Mouse (Mus musculus) embryonic facial prominence, embryonic 11.5 days (tissue): ENCODE results near the gene Spock1. TPM values are rescaled to one million over a fixed set of nuclear protein-coding genes. Genes with fewer than 3 reads are reported as not detected.

Experiments
- ATAC-seq: fragments of 200-750 bp; cut with Nextera tagmentation; replicated peaks from 2 replicates; pipeline ENCODE4 v1.8.0; 2017; ENCODE audit warnings: low read depth; ENCODE audit not compliant: insufficient number of reproducible peaks, low FRiP score, low TSS enrichment
- DNase-seq: peaks from one replicate; pipeline ENCODE4 v3.0.0-alpha.2; 2015; ENCODE audit warnings: low spot score
- H3K27ac ChIP-seq: fragments of 300-500 bp; sonication (generic); replicated peaks from 2 replicates; pipeline ENCODE4 v1.5.1; 2014; ENCODE audit warnings: mild to moderate bottlenecking, low read depth, low read length, control low read depth
- H3K27me3 ChIP-seq: fragments of 300-500 bp; sonication (generic); 2 replicates; pipeline ENCODE4 v1.6.1; 2014; ENCODE audit warnings: mild to moderate bottlenecking, low read length, moderate library complexity, mixed read lengths; ENCODE audit not compliant: control insufficient read depth, insufficient read depth
- H3K36me3 ChIP-seq: fragments of 300-500 bp; sonication (generic); replicated peaks from 2 replicates; pipeline ENCODE4 v1.6.1; 2014; ENCODE audit warnings: low read depth, mild to moderate bottlenecking, low read length, moderate library complexity, mixed read lengths; ENCODE audit not compliant: control insufficient read depth, insufficient read depth
- H3K4me1 ChIP-seq: fragments of 300-500 bp; sonication (generic); 2 replicates; pipeline ENCODE4 v1.6.1; 2014; ENCODE audit warnings: low read length, mixed read lengths; ENCODE audit not compliant: control insufficient read depth, insufficient read depth
- H3K4me2 ChIP-seq: fragments of 300-500 bp; sonication (generic); 2 replicates; pipeline ENCODE4 v1.6.1; 2014; ENCODE audit warnings: low read depth, mild to moderate bottlenecking, control low read depth, low read length, moderate library complexity
- H3K4me3 ChIP-seq: fragments of 300-500 bp; sonication (generic); 2 replicates; pipeline ENCODE4 v1.5.1; 2014; ENCODE audit warnings: low read depth, low read length, control low read depth
- H3K9ac ChIP-seq: fragments of 300-500 bp; sonication (generic); replicated peaks from 2 replicates; pipeline ENCODE4 v1.6.1; 2014; ENCODE audit warnings: mild to moderate bottlenecking, control low read depth, low read length
- H3K9me3 ChIP-seq: fragments of 300-500 bp; sonication (generic); replicated peaks from 2 replicates; pipeline ENCODE4 v1.6.1; 2016; ENCODE audit warnings: mild to moderate bottlenecking, low read length, inconsistent platforms, mixed read lengths; ENCODE audit not compliant: control insufficient read depth
- WGBS: fragments of 180-500 bp; shearing (Covaris S2); extraction: QIAGEN DNeasy Blood & Tissue Kit; methylation state at CpG from one replicate; pipeline ENCODE4 v1.1.7; 2014; 5-methylcytosine and 5-hydroxymethylcytosine counted together
- polyA plus RNA-seq: library from polyadenylated mRNA; unstranded; fragments of >200 nt; fragmentation: Nextera tagmentation; extraction: Ambion mirVana; gene quantifications from 2 replicates; pipeline ENCODE4 v1.2.1, GENCODE M21; 2014

Spock1 gene
- polyA plus RNA-seq, 1 experiment from 2014 or later: 7.6 TPM

DNA sequence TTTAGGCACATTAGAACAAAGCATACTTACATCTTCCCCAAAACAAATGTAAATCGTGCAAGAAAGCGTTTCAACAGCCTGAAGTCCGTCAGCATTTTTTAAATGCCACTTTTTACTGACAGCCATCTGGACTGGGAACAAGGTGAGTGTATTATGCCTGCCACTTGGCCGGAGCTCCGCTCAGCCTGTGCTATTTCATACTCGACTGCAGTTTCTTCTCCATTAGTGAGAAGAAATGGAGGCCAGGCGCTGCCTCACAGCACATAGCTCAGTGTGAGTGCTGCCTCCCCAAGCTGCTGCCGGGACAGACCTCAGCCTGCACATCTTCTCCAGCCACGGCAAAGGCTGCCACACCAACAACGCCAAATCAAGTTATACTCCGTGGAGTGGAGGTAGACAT lies 91.9 kb downstream of the Spock1 start:
- peaks cover 2% of the 10 kb centered on the region; the same call in 1 of the 2 replicates for H3K9me3 ChIP-seq
- no peak overlapping the region for H3K9ac ChIP-seq
- no peaks in the 10 kb centered on the region for H3K4me1 ChIP-seq
- no peaks in the 10 kb centered on the region for H3K36me3 ChIP-seq
- no peaks in the 10 kb centered on the region for H3K27me3 ChIP-seq
- no peak for DNase-seq
- ATAC-seq: no peak
- H3K4me2 ChIP-seq: no peak overlapping the region
- H3K27ac ChIP-seq: no peak overlapping the region
- WGBS: 91% methylated on average over 11 of the region's 11 CpGs
- no peak overlapping the region for H3K4me3 ChIP-seq

DNA sequence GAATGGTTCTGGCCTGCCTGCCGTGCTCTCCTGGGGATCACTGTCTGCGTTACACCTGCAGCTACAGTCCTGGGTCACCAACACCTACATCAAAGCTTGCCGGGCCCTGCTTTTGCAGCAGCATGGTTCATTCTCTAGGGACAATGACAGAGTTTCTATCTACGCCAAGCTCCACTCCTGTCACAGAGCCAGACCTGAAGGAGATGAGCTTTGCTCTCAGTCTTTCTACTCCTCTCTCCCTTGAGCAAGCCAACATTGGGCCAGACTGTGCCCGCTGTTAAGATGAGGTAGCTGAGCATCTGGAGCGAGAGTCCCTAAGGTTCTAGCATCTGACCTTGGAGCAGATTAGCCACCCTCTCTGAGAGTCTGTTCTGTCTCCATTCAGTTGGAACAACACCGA lies 95.5 kb downstream of the Spock1 start:
- H3K27ac ChIP-seq: no peak overlapping the region
- no peak overlapping the region for H3K9ac ChIP-seq
- no peaks in the 10 kb centered on the region for H3K4me1 ChIP-seq
- H3K4me3 ChIP-seq: no peak overlapping the region
- WGBS: 91% methylated on average over 7 of the region's 7 CpGs
- H3K4me2 ChIP-seq: no peak overlapping the region
- H3K36me3 ChIP-seq: no peaks in the 10 kb centered on the region
- DNase-seq (no peak), ATAC-seq (no peak)
- no peaks in the 10 kb centered on the region for H3K27me3 ChIP-seq
- H3K9me3 ChIP-seq: peaks cover 2% of the 10 kb centered on the region; the same call in 1 of the 2 replicates

DNA sequence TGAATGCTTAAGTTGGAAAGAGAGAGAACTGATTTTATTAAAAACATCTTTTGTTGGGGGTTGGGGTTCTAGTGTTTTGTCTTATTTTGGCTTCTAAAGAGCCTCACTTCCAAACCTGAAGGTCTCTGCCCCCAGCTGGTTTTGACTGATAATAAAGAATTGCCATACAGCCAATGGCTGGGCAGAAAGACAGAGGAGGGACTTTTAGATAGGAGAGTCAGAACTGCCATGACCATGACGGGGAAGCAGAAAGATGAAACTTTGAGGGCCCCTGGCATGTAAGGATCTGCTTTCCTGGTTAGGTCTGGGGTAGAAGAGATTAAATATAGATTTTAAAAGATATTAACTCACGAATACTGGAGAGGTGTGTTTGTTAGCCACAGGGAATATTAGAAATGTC lies 96.9 kb downstream of the Spock1 start:
- 83% methylated on average over 2 of the region's 2 CpGs for WGBS
- no peak for ATAC-seq
- H3K4me1 ChIP-seq: no peaks in the 10 kb centered on the region

DNA sequence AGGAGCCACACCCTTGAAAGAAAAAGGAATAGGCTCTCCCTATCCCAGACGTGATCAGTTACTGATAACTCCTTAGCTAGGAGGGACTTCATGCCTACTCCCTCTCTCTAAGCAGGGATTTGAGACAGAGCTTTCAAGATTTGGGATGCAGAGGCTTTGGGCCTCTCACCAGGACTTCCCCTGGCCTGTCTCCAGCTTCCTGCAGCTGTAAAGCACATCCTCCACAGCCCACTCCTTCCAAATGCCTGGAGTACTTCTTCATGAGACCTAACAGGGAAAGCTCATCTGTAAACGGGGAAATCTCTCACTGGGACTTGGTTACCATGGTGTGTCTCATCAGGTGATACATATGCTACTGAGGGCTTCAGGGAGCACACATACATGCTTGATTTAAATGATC lies 97.3 kb downstream of the Spock1 start:
- DNase-seq: no peak
- Histone ChIP-seq H3K27me3 (no peaks in the 10 kb centered on the region), H3K4me1 (no peaks in the 10 kb centered on the region), H3K27ac (no peak overlapping the region), H3K4me3 (no peak overlapping the region), H3K9ac (no peak overlapping the region), H3K36me3 (no peaks in the 10 kb centered on the region), H3K4me2 (no peak overlapping the region), H3K9me3 (no peaks in the 10 kb centered on the region)
- 51% methylated on average over 2 of the region's 2 CpGs for WGBS
- no peak for ATAC-seq

More for the DNA sequence above, 96.9 kb downstream of the Spock1 start:
- Histone ChIP-seq H3K4me2 (no peak overlapping the region), H3K9me3 (no peaks in the 10 kb centered on the region), H3K27me3 (no peaks in the 10 kb centered on the region), H3K9ac (no peak overlapping the region), H3K36me3 (no peaks in the 10 kb centered on the region), H3K4me3 (no peak overlapping the region), H3K27ac (no peak overlapping the region)
- DNase-seq: no peak

DNA sequence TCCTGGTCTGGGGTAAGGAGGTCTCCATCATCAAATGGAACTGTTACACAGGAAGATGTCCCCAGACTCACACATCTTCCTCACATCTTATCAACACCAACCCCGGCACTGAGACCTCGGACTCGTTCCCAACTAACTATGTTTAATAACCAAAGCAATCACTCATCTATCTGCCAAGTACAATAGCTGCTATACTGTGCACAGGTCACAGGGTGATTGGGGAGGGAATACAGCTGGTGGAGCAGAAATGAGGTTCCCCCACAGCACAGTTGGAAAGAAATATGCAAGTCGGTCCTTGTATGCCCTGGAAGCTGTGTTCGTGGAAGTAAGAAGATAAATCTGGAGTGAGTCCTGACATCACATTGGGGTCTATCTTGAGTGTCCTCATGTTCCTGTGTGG lies 98.0 kb downstream of the Spock1 start:
- Histone ChIP-seq H3K4me1 (no peaks in the 10 kb centered on the region), H3K36me3 (no peaks in the 10 kb centered on the region), H3K4me2 (no peak overlapping the region), H3K9me3 (no peaks in the 10 kb centered on the region), H3K27me3 (no peaks in the 10 kb centered on the region), H3K27ac (no peak overlapping the region), H3K4me3 (no peak overlapping the region), H3K9ac (no peak overlapping the region)
- no peak for ATAC-seq
- DNase-seq: no peak
- 79% methylated on average over 5 of the region's 5 CpGs for WGBS

DNA sequence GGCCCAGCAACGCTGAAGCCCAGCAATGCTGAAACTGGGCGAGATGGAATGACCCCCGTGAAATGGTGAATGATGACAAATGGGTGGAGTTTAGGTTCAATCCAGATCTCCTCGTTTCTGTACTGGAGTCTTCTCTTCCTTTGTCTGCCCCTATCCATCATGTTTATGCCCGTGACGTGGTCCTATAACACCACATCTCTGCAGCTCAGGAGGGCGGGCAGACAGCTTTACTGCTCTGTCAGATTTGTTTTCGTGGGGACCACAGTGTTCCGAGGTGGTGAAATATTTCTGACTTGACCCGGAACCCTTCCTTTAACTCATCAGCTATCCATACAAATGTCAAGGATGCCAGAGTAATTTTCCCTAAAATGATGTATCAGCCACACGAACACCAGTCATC lies 98.5 kb downstream of the Spock1 start:
- DNase-seq: no peak
- Histone ChIP-seq H3K27me3 (no peaks in the 10 kb centered on the region), H3K36me3 (no peaks in the 10 kb centered on the region), H3K9ac (no peak overlapping the region), H3K9me3 (no peaks in the 10 kb centered on the region), H3K4me1 (no peaks in the 10 kb centered on the region), H3K27ac (no peak overlapping the region), H3K4me3 (no peak overlapping the region), H3K4me2 (no peak overlapping the region)
- 76% methylated on average over 11 of the region's 11 CpGs for WGBS
- no peak for ATAC-seq

DNA sequence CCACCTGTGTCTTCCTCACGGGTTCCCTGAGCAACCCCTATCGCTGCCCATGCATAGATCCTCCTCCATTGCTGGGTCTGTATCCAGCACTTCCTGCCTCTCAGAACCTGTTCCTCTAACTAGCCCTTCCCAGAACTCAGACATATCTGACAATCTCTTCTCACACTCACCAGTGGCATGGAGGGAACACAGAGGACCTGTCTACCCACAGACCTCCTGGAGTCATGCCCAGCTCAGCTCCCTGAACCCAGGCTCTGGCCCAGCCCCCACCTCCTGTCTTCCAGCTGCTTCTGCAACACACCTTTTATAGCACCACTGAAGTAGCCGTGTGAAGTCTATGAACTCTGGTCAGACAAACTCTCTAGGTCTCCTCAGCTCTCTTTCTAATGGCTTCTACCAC lies 101.3 kb downstream of the Spock1 start:
- ATAC-seq: no peak
- H3K27me3 ChIP-seq: no peaks in the 10 kb centered on the region
- H3K9ac ChIP-seq: no peak overlapping the region
- H3K27ac ChIP-seq: no peak overlapping the region
- DNase-seq: no peak
- no peaks in the 10 kb centered on the region for H3K4me1 ChIP-seq
- H3K9me3 ChIP-seq: no peaks in the 10 kb centered on the region
- 79% methylated on average over 3 of the region's 3 CpGs for WGBS
- H3K4me3 ChIP-seq: no peak overlapping the region
- H3K4me2 ChIP-seq: no peak overlapping the region
- H3K36me3 ChIP-seq: no peaks in the 10 kb centered on the region

DNA sequence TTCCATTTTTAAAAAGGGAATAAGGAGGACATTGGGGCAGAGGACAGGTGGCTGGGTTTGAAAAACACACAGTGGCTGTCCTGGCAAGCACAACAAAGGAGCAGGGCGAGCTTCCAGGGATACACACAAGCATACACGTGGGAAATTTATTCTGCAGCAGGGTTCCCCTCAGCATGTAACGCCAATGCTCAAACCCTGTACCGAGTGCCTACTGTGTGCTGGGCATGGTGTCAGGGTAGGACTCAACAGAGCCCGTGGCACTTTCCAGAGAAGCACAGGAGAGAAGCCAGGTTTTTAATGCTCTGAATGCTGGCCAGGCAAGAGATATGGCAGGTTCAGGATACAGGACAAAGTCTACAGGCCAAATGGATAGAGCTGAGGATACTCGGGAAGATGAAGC lies 101.8 kb downstream of the Spock1 start:
- WGBS: 77% methylated on average over 6 of the region's 6 CpGs
- no peaks in the 10 kb centered on the region for H3K36me3 ChIP-seq
- no peaks in the 10 kb centered on the region for H3K27me3 ChIP-seq
- no peaks in the 10 kb centered on the region for H3K4me1 ChIP-seq
- ATAC-seq (no peak), DNase-seq (no peak)
- no peak overlapping the region for H3K27ac ChIP-seq
- no peak overlapping the region for H3K4me2 ChIP-seq
- H3K9ac ChIP-seq: no peak overlapping the region
- H3K4me3 ChIP-seq: no peak overlapping the region
- no peaks in the 10 kb centered on the region for H3K9me3 ChIP-seq
